Mouse (Mus musculus) right cerebral cortex, postnatal 14 days (tissue): Measurements from ENCODE around the gene Mta3.

Experiments used
- DNase-seq: peaks from one replicate; pipeline ENCODE4 v3.0.0; 2022

Gene Mta3

DNA sequence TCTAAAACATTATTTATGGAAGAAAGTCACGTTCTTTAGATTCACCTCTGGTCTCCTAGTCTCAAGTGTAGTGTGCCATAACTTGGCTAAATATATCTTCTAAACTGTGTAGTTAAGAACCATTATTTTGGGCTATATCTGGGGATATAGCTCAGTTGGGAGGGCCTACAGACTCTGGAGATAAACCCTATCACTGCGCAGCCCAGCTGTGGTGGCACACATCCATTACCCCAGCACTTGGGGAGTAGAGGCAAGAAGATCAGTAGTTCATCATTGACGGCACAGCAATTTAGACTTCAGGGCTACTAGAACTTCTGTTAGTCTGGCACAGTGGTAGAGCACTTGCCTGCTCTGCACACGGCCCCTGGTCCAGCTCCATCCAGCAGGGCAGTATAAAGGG lies 107.1 kb downstream of the Mta3 start:
- no peak for DNase-seq

DNA sequence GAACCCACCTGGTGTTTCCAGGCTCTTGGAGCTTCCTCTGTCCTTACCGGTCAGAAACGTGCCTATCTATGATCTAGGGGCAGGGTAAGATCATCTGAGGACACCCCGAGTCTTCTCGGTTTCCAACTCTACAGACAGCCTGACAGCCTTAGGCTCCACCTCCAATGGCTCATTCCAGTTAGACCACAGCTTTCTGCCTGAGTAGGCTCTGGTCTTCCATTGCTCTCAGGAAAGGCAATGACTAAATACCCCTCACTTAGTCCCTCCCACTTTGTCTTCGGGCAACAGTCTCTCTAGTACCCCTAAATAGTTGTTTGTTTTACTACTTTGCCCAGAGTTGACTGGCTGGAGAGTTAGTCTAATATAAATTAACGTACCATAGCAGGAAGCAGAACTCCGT lies 111.0 kb downstream of the Mta3 start:
- DNase-seq, result no peak

DNA sequence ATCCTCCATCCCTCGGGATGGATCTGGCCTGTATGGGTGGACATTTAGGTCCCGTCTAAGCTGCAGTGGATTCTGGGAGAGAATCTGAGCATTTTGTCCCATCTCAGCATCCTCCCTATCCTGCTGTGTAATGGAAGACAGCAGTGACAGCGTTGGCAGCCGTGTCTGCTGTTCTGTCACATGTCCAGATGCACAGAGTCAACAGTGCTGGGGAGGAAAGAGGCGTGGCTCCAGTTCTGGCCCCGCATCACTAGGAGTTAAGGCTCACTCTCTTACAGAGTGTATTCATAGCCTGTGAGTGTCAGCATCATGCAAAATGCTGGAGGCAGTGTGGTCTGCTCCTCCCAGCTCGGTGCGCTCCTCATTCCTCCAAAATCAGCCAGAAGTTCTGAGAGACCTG lies 113.5 kb downstream of the Mta3 start:
- DNase-seq, result no peak

- DNase-seq, result no peak
Observed at GRCm38 (mm10) chr17:83820701-83821100, 114.7 kb downstream of the Mta3 start.

- DNase-seq, result no peak
Observed at GRCm38 (mm10) chr17:83821876-83822275, 115.9 kb downstream of the Mta3 start.

DNA sequence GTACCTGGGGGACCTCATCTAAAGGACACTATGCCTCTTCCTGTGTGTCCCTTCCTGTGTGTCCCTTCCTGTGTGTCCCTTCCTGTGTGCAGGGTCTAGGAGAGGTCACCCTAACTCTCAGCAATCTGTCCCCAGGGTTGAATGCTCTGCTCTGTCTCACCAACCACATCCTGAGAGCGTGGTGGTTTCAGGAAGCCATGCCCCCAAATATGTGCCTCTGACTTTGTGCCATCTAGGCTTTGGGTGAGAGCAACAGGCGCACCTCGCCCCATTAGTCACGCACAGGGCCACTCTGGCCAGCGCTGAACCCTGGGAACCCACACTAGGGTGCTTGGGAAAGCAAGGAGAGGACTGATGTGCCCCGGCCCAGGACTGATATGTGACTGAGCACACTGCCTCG lies 117.9 kb downstream of the Mta3 start:
- no peak for DNase-seq

- DNase-seq, result no peak
Observed at GRCm38 (mm10) chr17:83829356-83829755, 123.4 kb downstream of the Mta3 start.

DNA sequence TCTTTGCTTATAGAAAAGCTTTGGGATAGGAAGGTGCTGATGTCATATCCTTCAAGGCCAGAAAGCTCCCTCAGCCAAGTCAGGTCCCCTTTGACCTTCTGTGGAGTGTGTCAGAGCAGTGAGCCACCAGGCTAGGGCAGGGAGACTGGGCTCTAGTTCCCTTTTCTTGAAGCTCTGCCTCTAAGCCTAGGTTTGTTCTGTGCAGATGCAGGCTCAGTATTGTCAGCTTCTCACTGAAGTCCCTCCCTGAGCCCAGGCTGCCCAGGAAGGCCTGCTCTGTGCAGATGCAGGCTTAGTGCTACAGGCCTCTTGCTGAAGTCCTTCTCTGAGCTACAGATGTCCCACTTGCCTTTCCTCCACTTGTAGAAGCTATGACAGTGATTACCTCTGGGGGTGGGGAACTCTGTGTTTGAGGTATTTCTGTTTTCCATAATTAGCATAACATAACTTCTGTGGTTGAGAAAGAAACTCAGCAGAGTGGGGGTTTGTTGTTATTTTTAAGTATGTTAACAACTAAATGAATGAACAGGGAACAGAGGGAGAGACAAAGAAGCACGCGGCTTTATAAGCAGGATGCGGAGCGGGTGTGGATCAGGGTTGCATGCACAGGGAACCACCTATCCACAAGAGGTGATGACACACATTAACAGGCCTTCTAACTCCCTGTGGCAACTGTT lies 124.8 kb downstream of the Mta3 start:
- DNase-seq, result no peak

DNA sequence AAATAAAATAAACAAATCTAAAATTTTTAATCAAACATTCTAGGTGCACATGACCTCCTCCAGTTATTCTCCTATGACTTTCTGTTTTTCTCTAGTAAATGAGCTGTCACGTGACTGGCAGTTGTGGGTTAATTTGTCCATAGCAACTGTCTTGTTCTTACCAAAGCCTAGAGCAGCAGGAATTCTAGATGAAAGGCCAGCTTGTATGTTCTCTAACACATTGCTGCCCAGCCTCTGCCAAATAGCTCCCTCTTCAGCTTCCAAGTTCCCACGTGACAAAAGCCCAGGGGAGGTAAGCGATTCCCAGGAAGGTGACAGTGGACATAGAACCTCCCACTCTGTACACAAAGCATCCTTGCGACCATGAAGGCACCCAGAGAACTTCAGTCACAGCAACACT lies 128.2 kb downstream of the Mta3 start:
- DNase-seq, result no peak

DNA sequence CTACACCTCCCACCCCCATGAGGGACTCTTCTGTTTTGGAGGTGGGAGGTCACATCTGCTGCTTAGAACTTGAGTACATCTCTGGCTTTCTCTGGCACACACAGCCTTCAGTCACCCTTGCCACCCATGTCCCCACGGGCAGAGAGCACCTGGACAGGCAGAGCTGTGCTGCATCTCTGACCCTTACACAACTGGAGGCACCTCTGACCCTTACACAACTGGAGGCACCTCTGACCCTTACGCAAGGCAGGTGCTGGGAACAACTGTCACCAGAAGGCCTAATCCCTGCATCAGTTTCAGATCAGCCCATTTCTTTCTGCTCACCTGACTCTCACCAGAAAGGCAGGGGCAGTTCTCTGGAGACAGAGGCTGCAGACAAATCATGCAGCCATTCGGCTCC lies 130.1 kb downstream of the Mta3 start:
- DNase-seq, result no peak

DNA sequence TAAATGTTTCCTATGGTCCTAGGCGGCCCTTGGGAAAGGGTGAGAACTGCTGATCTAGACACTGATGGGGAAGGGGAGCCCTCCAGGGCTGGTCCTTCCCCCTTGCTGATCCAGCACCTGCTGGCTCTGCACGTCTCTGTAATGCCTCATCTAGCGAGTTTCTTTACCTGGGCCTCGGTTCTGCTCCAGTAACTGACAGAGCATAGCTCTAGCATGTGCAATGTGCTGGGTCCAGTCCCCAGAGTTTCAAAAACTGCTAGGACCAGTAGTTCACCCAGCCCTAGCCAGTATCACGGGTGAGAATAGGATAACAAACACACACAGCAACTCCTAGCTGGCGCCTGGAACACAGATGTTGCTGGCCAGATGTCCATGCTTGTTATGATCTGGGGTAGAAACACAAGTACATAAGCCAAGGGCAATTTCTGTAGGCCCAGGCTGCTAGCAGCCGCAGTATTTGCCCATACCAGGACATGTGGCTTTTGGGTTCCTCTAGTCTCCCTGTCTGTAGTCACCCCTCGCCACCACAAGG lies 131.8 kb downstream of the Mta3 start:
- no peak for DNase-seq

DNA sequence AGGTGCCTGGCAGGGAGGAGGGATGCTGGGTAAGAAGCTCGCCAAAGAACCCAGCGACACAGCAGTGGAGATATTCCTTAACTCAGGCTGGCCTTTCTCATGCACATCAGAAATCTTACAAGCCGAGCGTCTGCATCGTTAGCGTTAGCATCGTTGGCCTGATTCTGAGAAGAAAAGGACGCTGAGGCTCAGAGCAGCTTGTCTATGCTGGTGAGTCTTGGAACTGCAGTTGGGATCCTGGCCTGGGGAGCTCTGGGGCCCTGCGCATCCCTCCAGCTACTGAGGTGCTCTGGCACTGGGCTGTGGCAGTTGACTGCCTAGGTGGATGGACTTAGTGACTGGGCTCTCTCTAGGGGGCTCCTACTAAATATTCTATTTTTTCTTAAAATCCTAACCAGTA lies 133.2 kb downstream of the Mta3 start:
- DNase-seq, result no peak

DNA sequence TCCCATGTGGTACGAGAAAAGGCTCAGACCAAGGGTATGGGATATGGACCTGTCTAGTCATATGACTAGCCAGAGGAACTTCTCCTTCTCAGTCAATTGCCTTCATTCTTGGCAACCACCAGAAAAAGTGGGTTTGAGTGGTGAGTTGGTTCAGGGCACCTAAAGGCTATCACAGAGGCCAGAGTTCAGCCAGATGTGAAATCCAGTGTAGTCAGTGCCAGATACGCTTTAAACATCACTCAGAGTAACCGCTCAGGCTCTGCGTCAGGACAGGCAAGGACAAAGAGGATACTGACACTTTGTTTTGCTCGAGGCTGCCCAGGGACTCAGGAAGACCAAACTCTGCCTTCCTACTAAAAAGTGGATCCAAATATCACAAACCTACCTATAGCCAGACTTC lies 135.0 kb downstream of the Mta3 start:
- no peak for DNase-seq

DNA sequence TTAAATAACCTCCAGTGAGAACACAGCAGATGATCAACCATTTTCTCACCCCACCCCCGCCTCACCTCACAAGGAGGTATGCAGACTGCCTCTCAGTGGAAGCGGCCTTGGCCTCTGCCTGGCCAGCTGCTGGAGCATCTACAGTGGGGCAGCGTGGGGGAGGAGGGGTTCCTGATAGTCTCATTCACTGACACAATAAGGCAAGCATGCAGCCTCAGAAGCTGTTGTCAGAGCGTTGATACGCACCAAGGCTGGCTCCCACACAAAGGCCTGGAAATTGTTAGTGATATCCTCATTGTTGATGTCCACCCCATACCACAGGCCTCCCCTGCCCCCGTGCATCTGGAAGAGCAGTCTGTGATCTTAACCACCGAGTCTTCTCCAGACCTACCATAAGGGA lies 137.8 kb downstream of the Mta3 start:
- DNase-seq, result no peak

- no peak for DNase-seq
Observed at GRCm38 (mm10) chr17:83845538-83845937, 139.6 kb downstream of the Mta3 start.

GRCm38 (mm10) chr17:83846301-83847021 lies 140.5 kb downstream of the Mta3 start:
- no peak for DNase-seq

DNA sequence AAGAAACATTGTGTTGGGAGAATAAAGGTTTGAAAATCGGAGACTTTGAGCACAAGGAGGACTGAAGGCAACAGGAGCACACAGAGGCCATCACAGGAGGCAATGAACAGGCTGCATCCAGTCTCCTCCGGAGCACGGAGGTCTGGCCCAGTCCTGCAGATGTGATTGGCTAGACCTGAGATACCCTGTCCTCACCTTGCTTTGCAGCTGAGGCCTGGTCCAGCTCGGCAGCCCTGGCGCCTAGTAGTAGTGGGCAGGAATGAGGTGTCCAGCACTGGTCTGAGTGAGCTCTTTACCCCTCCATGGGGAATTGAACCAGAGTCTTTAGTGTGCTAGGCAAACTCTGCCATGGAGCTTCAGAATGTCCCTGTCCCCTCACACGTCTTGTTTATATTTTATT lies 141.1 kb downstream of the Mta3 start:
- DNase-seq, result no peak

GRCm38 (mm10) chr17:83847815-83848214 lies 141.9 kb downstream of the Mta3 start, which contains the start of gene Haao:
TSS of gene Haao (minus strand) at chr17:83847963.
- DNase-seq, result no peak

- DNase-seq, result no peak
Observed at GRCm38 (mm10) chr17:83848482-83848881, 142.5 kb downstream of the Mta3 start.

- no peak for DNase-seq
Observed at GRCm38 (mm10) chr17:83849081-83849675, 143.2 kb downstream of the Mta3 start.

GRCm38 (mm10) chr17:83849717-83850116 lies 143.8 kb downstream of the Mta3 start:
- no peak for DNase-seq

DNA sequence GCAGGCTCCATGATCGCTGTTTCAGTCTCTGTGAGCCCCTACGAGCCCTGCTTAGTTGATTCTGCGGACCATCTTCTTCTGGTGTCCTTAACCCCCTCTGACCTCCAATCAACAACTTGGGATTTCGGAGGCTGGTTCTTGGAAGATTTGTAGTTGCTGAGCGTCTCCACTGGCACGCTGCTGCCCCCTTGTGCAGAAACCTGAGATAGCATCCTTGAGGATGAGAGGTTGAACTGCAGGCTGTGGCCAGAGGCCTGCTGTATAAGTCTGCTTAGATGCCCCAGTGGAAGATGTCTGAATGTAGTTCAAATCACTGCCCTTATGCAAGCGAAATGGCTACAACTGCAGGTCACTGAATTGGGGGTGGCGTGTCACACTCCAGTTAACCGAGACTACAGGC lies 144.5 kb downstream of the Mta3 start:
- DNase-seq, result peak; percentile 92

- DNase-seq, result no peak
Observed at GRCm38 (mm10) chr17:83850864-83851263, 144.9 kb downstream of the Mta3 start.

DNA sequence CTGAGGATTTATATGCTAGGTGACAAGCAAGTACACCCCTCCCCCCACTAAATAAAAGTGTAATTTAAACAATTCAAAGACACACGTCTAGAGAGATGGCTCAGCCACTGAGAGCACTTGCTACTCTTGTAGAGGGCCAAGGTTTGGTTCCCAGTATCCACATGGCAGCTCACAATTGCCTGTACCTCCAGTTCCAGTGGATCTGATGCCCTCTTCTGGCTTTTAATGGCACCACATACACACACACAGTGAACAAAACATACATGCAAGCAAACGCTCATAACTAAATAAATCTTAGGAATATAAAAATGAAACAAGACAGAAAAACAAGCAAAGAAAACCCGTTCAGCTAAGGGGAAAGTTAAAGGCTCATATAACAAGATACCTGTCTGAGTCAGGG lies 147.9 kb downstream of the Mta3 start:
- no peak for DNase-seq
